Mouse (Mus musculus) kidney, adult 11 months (tissue): Measurements from ENCODE around the gene Ear10.
"Not testable (repeated sequence)": the region's sequence is repeated elsewhere in the genome, so short reads cannot be mapped to it uniquely, and the experiment has no call there.

Experiments used
- DNase-seq: peaks from one replicate; pipeline ENCODE4 v3.0.0; 2022

Ear10 gene

GRCm38 (mm10) chr14:43923459-43923858 lies at the start of gene Ear10:
Gene Ear10 (minus strand): TSS chr14:43923559.
- DNase-seq = not testable (repeated sequence)

GRCm38 (mm10) chr14:43956769-43957168 lies 33.4 kb upstream of the Ear10 start, which contains the start of gene Ang5:
Gene Ang5 (plus strand): TSS chr14:43957069.
- not testable (repeated sequence) for DNase-seq

- DNase-seq = not testable (repeated sequence)
Measured at GRCm38 (mm10) chr14:43955074-43955473, 31.7 kb upstream of the Ear10 start.

- DNase-seq = not testable (repeated sequence)
Measured at GRCm38 (mm10) chr14:43953382-43953781, 30.0 kb upstream of the Ear10 start.

GRCm38 (mm10) chr14:43933399-43933798 lies 10.0 kb upstream of the Ear10 start:
- not testable (repeated sequence) for DNase-seq

GRCm38 (mm10) chr14:43932991-43933390 lies 9.6 kb upstream of the Ear10 start:
- DNase-seq = peak; percentile 4

- DNase-seq = not testable (repeated sequence)
Measured at GRCm38 (mm10) chr14:43925404-43925950, 2.1 kb upstream of the Ear10 start.

GRCm38 (mm10) chr14:43924688-43925403 lies 1.5 kb upstream of the Ear10 start, which contains the start of gene Gm8113:
Gene Gm8113 (plus strand): TSS chr14:43925390.
- peak; percentile 29 for DNase-seq

GRCm38 (mm10) chr14:43918214-43918613 lies 5.1 kb downstream of the Ear10 start:
- not testable (repeated sequence) for DNase-seq

- not testable (repeated sequence) for DNase-seq
Measured at GRCm38 (mm10) chr14:43898577-43898976, 24.8 kb downstream of the Ear10 start.

- DNase-seq = not testable (repeated sequence)
Measured at GRCm38 (mm10) chr14:43895357-43895756, 28.0 kb downstream of the Ear10 start.

- not testable (repeated sequence) for DNase-seq
Measured at GRCm38 (mm10) chr14:43891288-43891687, 32.1 kb downstream of the Ear10 start.

GRCm38 (mm10) chr14:43886235-43886634 lies 37.1 kb downstream of the Ear10 start:
- not testable (repeated sequence) for DNase-seq

- DNase-seq = not testable (repeated sequence)
Measured at GRCm38 (mm10) chr14:43879966-43880545, 43.3 kb downstream of the Ear10 start.

GRCm38 (mm10) chr14:43877789-43878188 lies 45.6 kb downstream of the Ear10 start:
- DNase-seq = not testable (repeated sequence)

GRCm38 (mm10) chr14:43875417-43875816 lies 47.9 kb downstream of the Ear10 start, which contains the start of gene Ear1:
Gene Ear1 (minus strand): TSS chr14:43875517.
- DNase-seq = not testable (repeated sequence)

- DNase-seq = not testable (repeated sequence)
Measured at GRCm38 (mm10) chr14:43874862-43875261, 48.5 kb downstream of the Ear10 start.
